Mouse (Mus musculus) stomach, embryonic 15.5 days (tissue): ENCODE results near the gene Leng8. TPM values are rescaled to one million over a fixed set of nuclear protein-coding genes. Genes with fewer than 3 reads are reported as not detected.

Experiments
- ATAC-seq: fragments of 200-750 bp; cut with Nextera tagmentation; 2 replicates; pipeline ENCODE4 v1.8.0; 2017; ENCODE audit warnings: low read depth, moderate number of reproducible peaks, moderate TSS enrichment; ENCODE audit not compliant: insufficient read depth, low FRiP score
- H3K27ac ChIP-seq: fragments of 300-500 bp; sonication (generic); 2 replicates; pipeline ENCODE4 v1.5.1; 2015; ENCODE audit warnings: mild to moderate bottlenecking, inconsistent platforms
- H3K27me3 ChIP-seq: fragments of 300-500 bp; sonication (generic); replicated peaks from 2 replicates; pipeline ENCODE4 v1.6.1; 2015; ENCODE audit warnings: inconsistent platforms
- H3K36me3 ChIP-seq: fragments of 300-500 bp; sonication (generic); 2 replicates; pipeline ENCODE4 v1.6.1; 2015; ENCODE audit warnings: inconsistent platforms
- H3K4me1 ChIP-seq: fragments of 300-500 bp; sonication (generic); 2 replicates; pipeline ENCODE4 v1.6.1; 2015; ENCODE audit warnings: inconsistent platforms
- H3K4me2 ChIP-seq: fragments of 300-500 bp; sonication (generic); 2 replicates; pipeline ENCODE4 v1.6.1; 2015; ENCODE audit warnings: mild to moderate bottlenecking, inconsistent platforms
- H3K4me3 ChIP-seq: fragments of 300-500 bp; sonication (generic); replicated peaks from 2 replicates; pipeline ENCODE4 v1.5.1; 2015; ENCODE audit warnings: inconsistent platforms
- H3K9ac ChIP-seq: fragments of 300-500 bp; sonication (generic); 2 replicates; pipeline ENCODE4 v1.6.1; 2015; ENCODE audit warnings: inconsistent platforms
- H3K9me3 ChIP-seq: fragments of 300-500 bp; sonication (generic); 2 replicates; pipeline ENCODE4 v1.6.1; 2016; ENCODE audit warnings: inconsistent platforms
- WGBS: fragments of 180-500 bp; shearing (Covaris S2); methylation state at CpG from one replicate; pipeline ENCODE4 v1.1.7; 2015; 5-methylcytosine and 5-hydroxymethylcytosine counted together
- polyA plus RNA-seq: library from polyadenylated mRNA; unstranded; fragments of >200 nt; fragmentation: Nextera tagmentation; extraction: Ambion mirVana; gene quantifications from 2 replicates; pipeline ENCODE4 v1.2.1, GENCODE M21; 2015

Gene Leng8
- polyA plus RNA-seq, 1 experiment from 2014 or later: 52.6 TPM

DNA sequence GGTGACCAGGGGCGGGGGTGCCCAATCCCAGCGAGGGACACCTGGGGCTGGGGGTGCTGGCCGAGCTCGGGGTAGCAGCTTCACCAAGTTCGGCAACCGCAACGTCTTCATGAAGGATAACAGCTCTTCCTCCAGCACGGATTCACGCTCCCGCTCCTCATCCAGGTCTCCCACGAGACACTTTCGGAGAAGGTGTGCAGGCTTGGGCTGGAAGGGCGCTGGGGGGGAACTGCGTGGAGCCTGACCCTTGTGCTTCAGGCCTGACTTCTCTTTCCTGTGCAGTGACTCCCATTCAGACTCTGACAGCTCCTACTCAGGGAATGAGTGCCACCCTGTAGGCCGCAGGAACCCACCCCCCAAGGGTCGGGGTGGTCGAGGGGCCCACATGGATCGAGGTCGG, 6.7 kb downstream of the Leng8 start:
- Histone ChIP-seq H3K4me3 (no peak overlapping the region), H3K9me3 (no peaks in the 10 kb centered on the region), H3K36me3 (peaks cover 84% of the 10 kb centered on the region), H3K27me3 (no peaks in the 10 kb centered on the region), H3K4me1 (peaks cover 17% of the 10 kb centered on the region), H3K4me2 (no peak overlapping the region), H3K9ac (no peak overlapping the region), H3K27ac (no peak overlapping the region)
- 93% methylated on average over 19 of the region's 19 CpGs for WGBS
- ATAC-seq: no peak

DNA sequence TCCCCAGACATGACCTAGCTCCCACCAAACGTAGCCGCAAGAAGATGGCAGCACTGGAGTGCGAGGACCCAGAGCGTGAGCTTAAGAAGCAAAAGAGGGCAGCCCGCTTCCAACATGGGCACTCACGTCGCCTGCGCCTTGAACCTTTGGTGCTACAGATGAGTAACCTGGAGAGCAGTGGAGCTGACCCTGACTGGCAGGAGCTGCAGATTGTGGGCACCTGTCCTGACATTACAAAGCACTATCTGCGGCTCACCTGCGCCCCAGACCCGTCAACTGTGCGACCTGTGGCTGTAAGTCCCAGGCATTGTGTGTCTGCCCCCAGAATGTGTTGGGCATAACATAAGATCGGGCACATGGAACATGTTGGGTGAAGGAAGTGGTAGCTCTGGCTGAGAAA, 7.2 kb downstream of the Leng8 start:
- H3K27me3 ChIP-seq: no peaks in the 10 kb centered on the region
- no peak for ATAC-seq
- WGBS: 94% methylated on average over 13 of the region's 13 CpGs
- H3K36me3 ChIP-seq: peaks cover 79% of the 10 kb centered on the region
- no peak overlapping the region for H3K4me2 ChIP-seq
- no peak overlapping the region for H3K9ac ChIP-seq
- H3K4me3 ChIP-seq: no peak overlapping the region
- no peak overlapping the region for H3K27ac ChIP-seq
- H3K4me1 ChIP-seq: peaks cover 18% of the 10 kb centered on the region
- no peaks in the 10 kb centered on the region for H3K9me3 ChIP-seq

DNA sequence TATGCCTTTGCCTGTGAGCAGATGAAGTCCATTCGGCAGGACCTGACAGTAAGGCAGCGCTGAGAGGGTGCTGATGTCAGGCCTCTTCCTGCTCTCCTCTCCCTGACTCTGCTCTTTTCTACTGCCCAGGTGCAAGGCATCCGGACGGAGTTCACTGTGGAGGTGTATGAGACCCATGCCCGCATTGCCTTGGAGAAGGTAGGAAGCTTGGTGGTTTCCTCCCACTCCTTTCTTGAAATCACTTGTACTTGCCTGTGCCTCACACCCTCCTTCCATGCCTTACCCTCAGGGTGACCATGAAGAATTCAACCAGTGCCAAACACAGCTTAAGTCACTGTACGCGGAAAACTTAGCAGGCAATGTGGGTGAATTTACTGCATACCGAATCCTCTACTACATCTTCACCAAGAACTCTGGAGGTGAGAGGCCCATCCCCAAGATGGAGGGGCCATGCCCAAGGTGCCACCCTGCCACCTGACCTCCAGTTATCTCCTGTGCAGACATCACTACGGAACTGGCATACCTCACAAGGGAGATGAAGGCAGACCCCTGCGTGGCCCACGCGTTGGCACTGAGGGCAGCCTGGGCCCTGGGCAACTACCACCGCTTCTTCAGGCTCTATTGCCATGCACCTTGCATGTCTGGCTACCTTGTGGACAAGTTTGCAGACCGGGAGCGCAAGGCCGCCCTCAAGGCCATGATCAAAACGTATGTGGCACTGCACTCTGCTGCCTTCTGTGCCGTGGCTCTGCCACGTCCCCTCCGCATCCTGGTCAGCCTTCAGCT, 8.1 kb downstream of the Leng8 start:
- no peak for ATAC-seq
- Histone ChIP-seq H3K4me2 (no peak overlapping the region), H3K9ac (no peak overlapping the region), H3K4me1 (peaks cover 21% of the 10 kb centered on the region), H3K27ac (no peak overlapping the region), H3K4me3 (no peak overlapping the region), H3K27me3 (no peaks in the 10 kb centered on the region), H3K36me3 (peaks cover 70% of the 10 kb centered on the region), H3K9me3 (no peaks in the 10 kb centered on the region)
- WGBS: 95% methylated on average over 20 of the region's 20 CpGs

DNA sequence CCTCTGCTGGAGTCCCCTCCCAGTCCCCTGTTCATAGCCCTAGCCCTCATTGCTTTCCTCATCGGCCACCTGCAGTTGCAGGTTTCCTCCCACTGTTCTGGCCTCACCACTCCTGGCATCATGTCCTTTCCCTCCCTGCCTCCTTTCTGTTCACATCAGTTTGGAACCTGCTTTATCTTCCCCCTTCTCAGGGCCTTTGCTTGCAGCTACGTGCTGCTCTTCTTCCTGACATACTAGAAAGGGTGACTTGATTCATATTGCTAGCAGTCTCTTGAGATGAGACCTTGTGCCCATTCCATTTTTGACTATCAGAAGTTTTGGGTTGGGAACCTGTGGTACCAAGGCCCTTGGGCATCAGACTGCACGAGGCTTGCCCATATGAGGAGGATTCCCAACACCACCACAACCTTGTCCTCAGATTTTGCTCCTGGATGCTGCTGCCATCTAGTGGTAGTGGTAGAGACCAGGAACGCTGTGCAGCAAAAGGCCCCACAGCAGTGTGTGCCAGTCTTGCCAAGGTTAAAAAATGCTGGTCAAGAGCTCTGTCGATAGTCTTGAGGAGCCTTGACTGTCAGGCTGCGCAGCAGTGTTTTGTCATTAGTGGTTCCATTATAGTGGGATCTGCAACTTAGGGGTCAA, 8.8 kb downstream of the Leng8 start:
- H3K36me3 ChIP-seq: peaks cover 63% of the 10 kb centered on the region
- no peak overlapping the region for H3K27ac ChIP-seq
- H3K9ac ChIP-seq: no peak overlapping the region
- no peak for ATAC-seq
- no peaks in the 10 kb centered on the region for H3K27me3 ChIP-seq
- no peak overlapping the region for H3K4me2 ChIP-seq
- H3K9me3 ChIP-seq: no peaks in the 10 kb centered on the region
- H3K4me3 ChIP-seq: no peak overlapping the region
- 65% methylated on average over 6 of the region's 6 CpGs for WGBS
- peaks cover 26% of the 10 kb centered on the region for H3K4me1 ChIP-seq

DNA sequence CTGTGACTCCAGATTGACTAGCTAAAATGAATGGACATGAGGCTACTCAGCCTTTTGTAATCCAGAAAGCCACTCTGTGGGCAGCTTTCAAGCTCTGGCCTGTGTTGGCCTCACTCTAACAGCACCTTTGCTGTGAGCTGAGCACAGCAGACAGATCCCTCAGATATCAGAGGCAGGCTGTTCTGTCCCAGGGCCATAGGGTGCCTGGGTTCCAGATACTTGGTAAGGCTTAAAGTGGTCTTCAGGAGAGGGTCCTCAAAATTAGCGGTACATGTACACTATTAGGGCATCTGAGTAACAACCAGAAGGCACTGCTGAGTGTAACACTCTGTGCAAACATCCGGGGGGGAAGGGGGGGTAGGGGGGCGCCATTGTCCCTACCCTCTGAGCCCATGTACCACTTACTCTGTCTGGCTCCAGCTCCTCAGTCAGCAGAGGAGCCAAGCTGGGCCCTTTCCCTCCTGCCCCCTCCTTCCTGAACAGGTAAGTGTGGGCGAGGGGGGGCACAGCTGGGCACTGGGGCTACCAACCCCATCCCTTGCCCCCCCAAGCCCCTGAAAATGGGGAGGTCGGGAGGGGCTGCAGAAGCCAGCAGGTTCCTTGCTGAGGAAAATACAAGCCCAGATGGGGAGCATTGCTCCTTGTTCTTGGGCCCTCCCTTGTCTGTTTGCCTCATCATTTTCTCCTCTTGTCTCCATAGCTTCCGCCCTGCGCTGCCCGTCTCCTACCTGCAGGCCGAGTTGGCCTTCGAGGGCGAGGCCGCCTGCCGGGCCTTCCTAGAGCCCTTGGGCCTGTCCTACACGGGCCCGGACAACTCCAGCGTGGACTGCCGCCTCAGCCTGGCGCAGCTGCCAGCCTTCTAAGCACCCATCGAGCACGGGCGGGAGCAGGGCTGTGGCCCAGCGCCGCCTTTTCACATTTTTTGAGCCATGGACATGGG, 9.7 kb downstream of the Leng8 start:
- Histone ChIP-seq H3K4me2 (no peak overlapping the region), H3K27me3 (no peaks in the 10 kb centered on the region), H3K36me3 (peaks cover 54% of the 10 kb centered on the region), H3K4me3 (no peak overlapping the region), H3K4me1 (peaks cover 30% of the 10 kb centered on the region), H3K9ac (no peak overlapping the region), H3K27ac (no peak overlapping the region), H3K9me3 (no peaks in the 10 kb centered on the region)
- no peak for ATAC-seq
- WGBS: 89% methylated on average over 23 of the region's 23 CpGs

DNA sequence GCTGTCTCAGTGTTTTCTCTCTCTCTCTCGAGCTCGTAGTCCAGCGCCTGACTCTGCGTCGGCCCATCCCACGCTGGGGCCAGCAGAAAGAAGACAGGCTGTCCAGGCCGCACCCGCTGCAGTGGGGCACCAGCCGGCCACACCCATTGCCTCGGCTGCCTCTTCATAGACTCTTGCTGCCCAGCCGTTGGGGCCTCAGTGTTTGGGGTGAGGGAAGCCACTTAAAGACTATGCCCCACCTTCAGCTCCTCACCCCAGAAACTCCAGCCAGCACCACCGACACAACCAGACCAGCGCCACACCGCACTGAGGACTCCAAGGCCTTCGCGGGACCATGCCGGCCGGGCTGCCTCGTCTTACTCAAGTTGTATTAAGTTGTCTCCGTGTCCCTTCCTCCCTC, 10.5 kb downstream of the Leng8 start:
- Histone ChIP-seq H3K27ac (no peak overlapping the region), H3K36me3 (peaks cover 46% of the 10 kb centered on the region), H3K27me3 (no peaks in the 10 kb centered on the region), H3K9ac (no peak overlapping the region), H3K4me2 (no peak overlapping the region), H3K4me1 (peaks cover 31% of the 10 kb centered on the region), H3K4me3 (no peak overlapping the region), H3K9me3 (no peaks in the 10 kb centered on the region)
- ATAC-seq: no peak
- 81% methylated on average over 20 of the region's 20 CpGs for WGBS

DNA sequence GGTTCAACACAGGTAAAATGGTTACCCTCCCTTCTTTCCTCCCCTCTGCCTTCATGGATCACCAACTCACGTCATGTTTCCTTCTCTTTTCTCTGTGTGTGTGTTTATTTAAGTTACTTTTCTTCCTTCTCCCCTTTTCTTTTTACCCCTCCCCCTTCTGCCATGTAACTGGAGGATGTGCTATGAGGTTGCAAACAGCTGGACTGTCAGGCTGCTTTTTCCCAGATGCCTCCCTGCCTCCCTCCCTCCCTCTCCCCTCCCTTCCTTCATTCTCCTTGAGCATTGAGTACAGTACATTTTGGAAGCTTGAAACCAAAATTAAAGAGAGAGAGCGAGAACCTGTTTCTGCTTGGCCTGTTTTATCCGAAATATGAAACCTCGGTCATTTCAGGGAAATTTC, 11.0 kb downstream of the Leng8 start:
- 71% methylated on average over 4 of the region's 4 CpGs for WGBS
- H3K36me3 ChIP-seq: peaks cover 41% of the 10 kb centered on the region
- no peaks in the 10 kb centered on the region for H3K27me3 ChIP-seq
- H3K9ac ChIP-seq: no peak overlapping the region
- no peaks in the 10 kb centered on the region for H3K9me3 ChIP-seq
- peak overlapping the region; percentile 99; the same call in 1 of the 2 replicates for H3K27ac ChIP-seq
- H3K4me3 ChIP-seq: no peak overlapping the region
- no peak for ATAC-seq
- peaks cover 31% of the 10 kb centered on the region for H3K4me1 ChIP-seq
- peak overlapping the region; percentile 88 for H3K4me2 ChIP-seq

DNA sequence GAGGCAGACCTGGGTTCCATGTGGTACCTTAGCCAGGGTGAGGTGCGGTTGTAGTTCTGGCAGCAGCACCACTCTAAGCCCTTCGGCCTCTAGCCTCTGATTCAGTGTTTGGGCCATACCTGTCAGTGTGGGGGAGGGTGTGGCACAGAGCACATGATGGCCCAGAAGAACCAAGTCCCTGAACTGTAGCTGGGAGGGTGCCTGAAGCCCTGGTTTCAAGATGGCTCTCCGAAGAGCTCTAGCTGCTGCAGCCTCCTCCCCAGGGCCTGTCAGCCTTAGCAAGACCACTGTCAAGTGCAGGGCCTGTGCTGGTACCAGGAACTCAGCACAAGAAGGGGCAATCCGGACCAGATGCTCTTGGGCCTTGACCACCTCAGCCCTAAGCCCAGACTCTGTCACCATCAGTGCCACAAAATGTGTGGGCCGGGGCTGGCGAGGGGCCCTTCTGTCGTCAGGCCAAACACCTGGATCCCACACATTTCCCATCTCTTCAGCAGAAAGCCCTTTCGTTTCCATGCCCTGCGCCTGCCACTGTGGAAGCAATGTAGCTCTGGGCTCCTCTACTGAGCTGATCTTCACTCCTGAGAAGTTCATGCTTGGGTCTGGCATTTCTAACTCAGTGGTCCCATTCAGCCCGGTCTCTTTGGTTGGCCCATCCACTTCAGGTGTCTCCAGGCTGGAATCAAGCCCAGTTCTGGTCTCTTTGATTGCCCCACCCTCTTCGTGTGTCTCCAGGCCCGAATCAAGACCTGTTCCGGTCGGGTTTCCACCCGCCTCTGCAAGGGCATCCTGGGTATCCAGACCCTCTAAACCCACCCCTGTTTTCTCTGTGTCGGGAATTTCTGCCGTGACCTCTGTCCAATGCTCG, 11.7 kb downstream of the Leng8 start:
- peak overlapping the region; percentile 99 for H3K27ac ChIP-seq
- H3K4me2 ChIP-seq: peak overlapping the region; percentile 88
- ATAC-seq: peak; percentile 5; the same call in 1 of the 2 replicates
- no peaks in the 10 kb centered on the region for H3K27me3 ChIP-seq
- 30% methylated on average over 18 of the region's 18 CpGs for WGBS
- H3K36me3 ChIP-seq: peaks cover 35% of the 10 kb centered on the region
- H3K4me1 ChIP-seq: peaks cover 31% of the 10 kb centered on the region
- H3K9me3 ChIP-seq: no peaks in the 10 kb centered on the region
- H3K4me3 ChIP-seq: peak overlapping the region; percentile 72
- H3K9ac ChIP-seq: peak overlapping the region; percentile 66

DNA sequence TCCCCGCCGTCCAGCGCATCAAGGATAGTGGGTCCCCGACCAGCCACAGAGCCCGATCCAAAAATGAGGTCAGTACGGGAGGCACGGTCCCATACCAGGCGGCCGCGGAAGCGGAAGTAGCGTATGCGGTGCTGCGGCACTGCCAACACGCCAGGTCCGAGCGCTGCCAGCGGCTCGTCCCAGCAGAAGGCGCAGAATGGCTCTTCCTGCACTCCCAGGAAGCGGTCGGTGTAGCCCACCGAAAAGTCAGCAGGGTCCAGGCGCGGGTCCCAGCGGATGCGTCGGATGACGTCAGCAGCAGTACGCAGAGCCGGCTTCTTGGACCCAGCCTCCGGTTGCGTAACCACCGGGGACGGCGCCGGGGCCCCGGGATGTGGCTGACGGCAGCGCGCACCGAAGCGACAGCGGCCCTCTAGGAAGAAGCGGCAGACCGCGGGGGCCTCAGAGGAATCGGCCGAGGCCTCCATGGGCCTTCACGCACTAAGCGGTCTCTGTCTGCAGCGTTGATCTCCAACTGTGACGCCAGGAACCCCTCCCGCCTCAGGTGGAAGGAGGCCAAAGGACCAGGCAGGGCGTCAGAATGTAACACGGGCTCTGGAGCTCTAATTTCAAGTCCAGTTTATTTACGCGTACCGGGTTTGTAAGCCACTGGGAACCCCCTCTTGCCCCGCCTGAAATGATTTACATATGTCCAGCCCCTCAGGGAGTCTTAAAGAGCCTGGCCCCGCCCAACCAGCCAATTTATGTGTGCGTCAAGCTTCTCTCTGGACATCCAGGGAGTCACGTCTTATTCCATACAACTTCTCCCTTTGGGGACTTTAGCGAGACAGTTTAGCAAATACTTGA, 12.6 kb downstream of the Leng8 start:
- Histone ChIP-seq H3K9ac (peak overlapping the region; percentile 66), H3K4me3 (peak overlapping the region; percentile 72), H3K9me3 (no peaks in the 10 kb centered on the region), H3K4me1 (peaks cover 31% of the 10 kb centered on the region), H3K27ac (peak overlapping the region; percentile 99), H3K27me3 (no peaks in the 10 kb centered on the region), H3K4me2 (peak overlapping the region; percentile 88), H3K36me3 (peaks cover 26% of the 10 kb centered on the region)
- ATAC-seq: peak; percentile 71
- under 1% methylated on average over 64 of the region's 64 CpGs for WGBS

DNA sequence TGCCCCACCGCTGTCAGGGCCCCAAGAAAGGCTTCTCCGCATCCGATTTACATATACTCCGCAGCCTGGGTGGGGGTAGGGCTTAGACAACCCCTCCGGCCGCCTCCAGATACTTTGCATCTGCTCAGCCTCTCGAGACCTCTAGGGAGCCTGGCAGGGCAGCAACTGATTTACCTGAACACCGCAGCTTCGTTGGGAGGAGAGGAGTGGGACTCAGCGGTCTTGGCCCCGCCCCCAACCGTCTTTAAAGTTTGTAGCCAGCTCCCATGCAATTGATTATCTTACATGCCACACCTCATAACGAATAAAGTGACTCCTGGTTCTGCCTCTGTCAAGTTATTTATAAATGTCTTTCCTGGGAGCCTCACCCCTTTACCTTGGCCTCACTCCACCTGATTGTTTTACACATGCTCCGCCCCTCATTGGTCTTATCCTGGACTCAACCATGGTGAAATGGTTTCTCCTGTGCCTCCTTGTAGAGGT, 13.3 kb downstream of the Leng8 start, which contains the start of gene Leng9:
Gene Leng9, minus strand, starts transcription at position 316 of the 483 bp plus-strand sequence.
- Histone ChIP-seq H3K9ac (peak within 1 kb of the TSS; percentile 66), H3K9me3 (no peaks in the 10 kb centered on the region), H3K4me2 (peak within 1 kb of the TSS; percentile 88), H3K27me3 (no peaks in the 10 kb centered on the region), H3K4me3 (peak within 1 kb of the TSS; percentile 72), H3K36me3 (peaks cover 20% of the 10 kb centered on the region), H3K27ac (peak within 1 kb of the TSS; percentile 99), H3K4me1 (peaks cover 31% of the 10 kb centered on the region)
- ATAC-seq: peak; percentile 64
- WGBS: 2% methylated on average over 14 of the region's 14 CpGs
